Mouse (Mus musculus): ENCODE measurements at regions not wholly inside any gene's neighbourhood (a gene's known extent, or its start where the extent isn't known, plus 50 kb on each side); places are given as distances from the start of the nearest gene placed in this dataset.

GRCm38 (mm10) chr11:24402127-24402526, 324.3 kb downstream of the Bcl11a start:
- no peak overlapping the region for H3K27ac ChIP-seq (ENCODE audit: insufficient read depth, low read depth, low read length)
- no peak overlapping the region for H3K4me3 ChIP-seq (ENCODE audit: insufficient read depth, low read depth, low read length)
- H3K27me3 ChIP-seq (replicated peaks; ENCODE audit: control insufficient read depth, insufficient read depth, low read length), result no peaks in the 10 kb centered on the region
- H3K4me1 ChIP-seq (ENCODE audit: control insufficient read depth, insufficient read depth, low read length), result no peaks in the 10 kb centered on the region
- no peak for DNase-seq
- TF ChIP-seq POLR2A (IDR thresholded peaks at IDR 0.05; ENCODE audit: low read depth, low read length) (no peak), CTCF (conservative IDR thresholded peaks at IDR 0.05; ENCODE audit: insufficient read depth, insufficient read length, low read depth, low read length) (no peak)
- WGBS, result 36% methylated on average over 3 of the region's 3 CpGs
- H3K36me3 ChIP-seq (ENCODE audit: control insufficient read depth, insufficient read depth, low read length), result no peaks in the 10 kb centered on the region

DNA sequence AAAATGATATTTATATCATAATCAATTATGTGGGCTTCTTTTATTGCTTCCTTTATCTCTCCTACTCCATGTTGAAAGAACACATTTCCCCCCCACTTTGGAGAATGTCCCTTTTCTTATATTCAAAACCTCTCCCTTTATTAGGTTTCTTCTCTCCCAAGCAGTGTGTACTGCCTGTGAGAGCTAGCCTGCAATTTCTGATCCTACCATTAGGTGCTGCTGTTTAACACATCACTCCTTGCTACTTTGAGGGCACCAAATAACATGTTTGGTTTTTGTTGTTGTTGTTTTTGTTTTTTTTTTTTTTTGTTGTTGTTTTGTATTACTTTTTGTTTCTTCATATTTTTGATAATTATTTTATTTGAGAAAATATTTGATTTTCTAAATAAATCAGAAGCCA, 336.9 kb downstream of the Bcl11a start:
- DNase-seq, result peak; percentile 28
- no peaks in the 10 kb centered on the region for H3K36me3 ChIP-seq (ENCODE audit: control insufficient read depth, insufficient read depth, low read length)

GRCm38 (mm10) chr11:24422066-24422775, 344.4 kb downstream of the Bcl11a start:
- no peak overlapping the region for H3K4me3 ChIP-seq (ENCODE audit: insufficient read depth, low read depth, low read length)
- no peaks in the 10 kb centered on the region for H3K27me3 ChIP-seq (replicated peaks; ENCODE audit: control insufficient read depth, insufficient read depth, low read length)
- H3K4me1 ChIP-seq (ENCODE audit: control insufficient read depth, insufficient read depth, low read length), result no peaks in the 10 kb centered on the region
- TF ChIP-seq CTCF (conservative IDR thresholded peaks at IDR 0.05; ENCODE audit: insufficient read depth, insufficient read length, low read depth, low read length), result no peak
- no peak for TF ChIP-seq POLR2A (IDR thresholded peaks at IDR 0.05; ENCODE audit: low read depth, low read length)
- no peak for DNase-seq
- H3K27ac ChIP-seq (ENCODE audit: insufficient read depth, low read depth, low read length), result no peak overlapping the region
- WGBS, result 87% methylated on average over 10 of the region's 10 CpGs
- no peaks in the 10 kb centered on the region for H3K36me3 ChIP-seq (ENCODE audit: control insufficient read depth, insufficient read depth, low read length)

More for the DNA sequence above, 336.9 kb downstream of the Bcl11a start:
- TF ChIP-seq CTCF (conservative IDR thresholded peaks at IDR 0.05; ENCODE audit: insufficient read depth, insufficient read length, low read depth, low read length) (no peak), POLR2A (IDR thresholded peaks at IDR 0.05; ENCODE audit: low read depth, low read length) (no peak)
- no peaks in the 10 kb centered on the region for H3K27me3 ChIP-seq (replicated peaks; ENCODE audit: control insufficient read depth, insufficient read depth, low read length)
- H3K4me1 ChIP-seq (ENCODE audit: control insufficient read depth, insufficient read depth, low read length), result no peaks in the 10 kb centered on the region
- H3K4me3 ChIP-seq (ENCODE audit: insufficient read depth, low read depth, low read length), result no peak overlapping the region
- no peak overlapping the region for H3K27ac ChIP-seq (ENCODE audit: insufficient read depth, low read depth, low read length)

DNA sequence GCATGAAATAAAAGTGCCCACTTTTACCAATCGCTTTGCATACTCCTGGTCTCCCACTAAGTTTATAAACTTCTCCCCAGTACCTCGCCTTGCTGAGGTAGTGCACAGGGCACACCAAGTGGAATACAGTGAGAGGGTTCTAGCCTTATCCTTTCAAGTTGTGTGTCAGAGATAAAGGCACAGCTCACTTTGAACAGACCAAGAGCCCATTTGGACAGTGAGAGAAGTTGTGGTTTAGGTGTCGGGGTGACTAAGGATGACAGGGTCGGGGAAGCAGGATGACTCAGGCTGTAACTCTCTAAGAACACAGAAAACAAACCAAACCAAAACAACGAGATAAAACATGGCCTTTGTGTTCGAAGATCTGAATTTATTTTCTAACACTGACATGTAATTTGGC, 345.4 kb downstream of the Bcl11a start:
- no peak for DNase-seq
- 74% methylated on average over 6 of the region's 6 CpGs for WGBS
- Histone ChIP-seq H3K36me3 (ENCODE audit: control insufficient read depth, insufficient read depth, low read length) (no peaks in the 10 kb centered on the region), H3K27ac (ENCODE audit: insufficient read depth, low read depth, low read length) (no peak overlapping the region), H3K27me3 (replicated peaks; ENCODE audit: control insufficient read depth, insufficient read depth, low read length) (no peaks in the 10 kb centered on the region), H3K4me1 (ENCODE audit: control insufficient read depth, insufficient read depth, low read length) (no peaks in the 10 kb centered on the region), H3K4me3 (ENCODE audit: insufficient read depth, low read depth, low read length) (no peak overlapping the region)
- no peak for TF ChIP-seq CTCF (conservative IDR thresholded peaks at IDR 0.05; ENCODE audit: insufficient read depth, insufficient read length, low read depth, low read length)
- TF ChIP-seq POLR2A (IDR thresholded peaks at IDR 0.05; ENCODE audit: low read depth, low read length), result no peak

DNA sequence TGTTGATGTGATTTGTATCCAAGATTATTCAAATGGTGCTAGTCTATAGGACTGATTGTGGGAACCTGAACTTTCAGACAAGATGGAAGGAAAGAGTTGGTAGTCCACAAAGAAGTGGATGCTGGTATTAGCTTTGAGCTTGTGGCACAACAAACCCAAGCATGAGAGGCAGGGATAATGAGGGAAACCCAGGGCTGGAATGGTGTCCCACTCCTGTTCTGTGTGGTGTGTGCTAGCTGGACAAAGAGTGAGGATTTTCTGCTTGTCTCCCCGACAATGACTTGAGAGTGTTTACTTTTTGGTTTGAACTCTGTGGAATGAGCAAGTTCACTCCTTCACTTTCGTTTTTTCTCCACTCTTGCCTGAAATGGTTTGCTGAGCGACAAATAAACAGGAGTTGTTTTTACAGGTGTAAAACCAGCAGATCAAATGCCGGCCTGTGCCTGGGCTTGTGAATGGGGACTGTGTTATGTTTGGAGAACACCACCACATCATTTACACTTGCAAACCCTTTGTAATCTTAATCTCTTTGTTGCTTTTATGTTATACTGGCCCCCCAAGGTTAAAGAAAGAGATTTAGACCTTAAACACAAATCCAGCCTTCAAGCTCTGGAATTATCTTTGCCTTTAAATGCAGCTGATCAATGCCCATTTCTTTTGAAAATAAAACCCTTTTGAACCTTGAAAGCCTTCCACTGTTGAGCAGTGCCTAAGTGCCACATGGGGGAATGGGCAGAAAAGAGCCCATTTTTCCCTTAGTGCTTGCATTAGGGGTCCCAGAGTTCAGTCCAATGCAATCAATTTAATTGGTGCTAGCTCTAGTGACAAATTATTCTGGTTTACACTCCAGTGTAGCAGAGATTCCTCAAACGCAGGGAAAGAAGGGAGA, 349.4 kb downstream of the Bcl11a start:
- Histone ChIP-seq H3K27ac (ENCODE audit: insufficient read depth, low read depth, low read length) (no peak overlapping the region), H3K36me3 (ENCODE audit: control insufficient read depth, insufficient read depth, low read length) (no peaks in the 10 kb centered on the region), H3K27me3 (replicated peaks; ENCODE audit: control insufficient read depth, insufficient read depth, low read length) (no peaks in the 10 kb centered on the region), H3K4me3 (ENCODE audit: insufficient read depth, low read depth, low read length) (no peak overlapping the region), H3K4me1 (ENCODE audit: control insufficient read depth, insufficient read depth, low read length) (no peaks in the 10 kb centered on the region)
- no peak for TF ChIP-seq POLR2A (IDR thresholded peaks at IDR 0.05; ENCODE audit: low read depth, low read length)
- no peak for TF ChIP-seq CTCF (conservative IDR thresholded peaks at IDR 0.05; ENCODE audit: insufficient read depth, insufficient read length, low read depth, low read length)
- 33% methylated on average over 5 of the region's 5 CpGs for WGBS
- DNase-seq, result no peak

- Histone ChIP-seq H3K4me1 (ENCODE audit: control insufficient read depth, insufficient read depth, low read length) (no peaks in the 10 kb centered on the region), H3K36me3 (ENCODE audit: control insufficient read depth, insufficient read depth, low read length) (no peaks in the 10 kb centered on the region), H3K4me3 (ENCODE audit: insufficient read depth, low read depth, low read length) (no peak overlapping the region), H3K27me3 (replicated peaks; ENCODE audit: control insufficient read depth, insufficient read depth, low read length) (no peaks in the 10 kb centered on the region), H3K27ac (ENCODE audit: insufficient read depth, low read depth, low read length) (no peak overlapping the region)
- WGBS, result 90% methylated on average over 1 of the region's 1 CpGs
- no peak for DNase-seq
- TF ChIP-seq POLR2A (IDR thresholded peaks at IDR 0.05; ENCODE audit: low read depth, low read length), result no peak
- 0 out of 2 replicates have a peak, but pooled peaks have one; percentile 4 for TF ChIP-seq CTCF (conservative IDR thresholded peaks at IDR 0.05; ENCODE audit: insufficient read depth, insufficient read length, low read depth, low read length)
Measured at GRCm38 (mm10) chr11:24448608-24449007, 370.8 kb downstream of the Bcl11a start.

GRCm38 (mm10) chr11:24452267-24452666, 374.4 kb downstream of the Bcl11a start:
- TF ChIP-seq POLR2A (IDR thresholded peaks at IDR 0.05; ENCODE audit: low read depth, low read length) (no peak), CTCF (conservative IDR thresholded peaks at IDR 0.05; ENCODE audit: insufficient read depth, insufficient read length, low read depth, low read length) (no peak)
- DNase-seq, result no peak
- Histone ChIP-seq H3K27me3 (replicated peaks; ENCODE audit: control insufficient read depth, insufficient read depth, low read length) (no peaks in the 10 kb centered on the region), H3K36me3 (ENCODE audit: control insufficient read depth, insufficient read depth, low read length) (no peaks in the 10 kb centered on the region), H3K4me1 (ENCODE audit: control insufficient read depth, insufficient read depth, low read length) (no peaks in the 10 kb centered on the region), H3K27ac (ENCODE audit: insufficient read depth, low read depth, low read length) (no peak overlapping the region), H3K4me3 (ENCODE audit: insufficient read depth, low read depth, low read length) (no peak overlapping the region)
- 55% methylated on average over 7 of the region's 7 CpGs for WGBS

Data from kidney, adult 2 months (tissue).